In the genomic region with DNA sequence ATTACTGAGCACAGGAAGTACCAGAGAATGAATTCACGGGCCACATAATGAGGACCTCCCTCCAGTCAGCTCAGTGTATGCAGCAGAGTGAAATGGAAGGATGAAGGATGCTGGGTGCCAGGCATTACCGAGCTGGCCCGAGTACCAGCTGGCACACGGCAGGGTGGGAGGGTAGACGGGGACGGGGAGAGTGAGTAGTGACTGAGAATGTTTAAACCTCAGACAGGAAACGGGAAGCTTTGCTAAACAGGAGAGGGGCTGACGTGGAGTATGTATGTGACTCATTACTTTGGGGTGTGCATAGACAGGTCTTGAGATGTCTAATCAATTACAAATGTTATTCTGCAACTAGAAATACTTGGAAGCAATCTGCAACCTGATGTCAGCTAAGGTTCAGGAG, we compare ENCODE assay signal across 11 mouse cellular contexts.
DNase-seq lines count a peak whose midpoint lies in the region; ATAC-seq and TF ChIP-seq lines count a peak whose summit lies in the region.
"Had no signal": no experiment of that assay in that cellular context is flagged by ENCODE, and none has a peak within 500 bp of the region (broad histone marks: within the 10 kb centered on the region; RNA-seq: fewer than 3 reads in every experiment).

No protein-coding gene starts in this region.

- no peak for ATAC-seq in heart, embryonic 13.5 days (ENCODE audit: extremely low read depth, insufficient number of reproducible peaks, low FRiP score, low TSS enrichment)
- ATAC-seq in heart, embryonic 11.5 days (replicated peaks; ENCODE audit: insufficient number of reproducible peaks, low FRiP score, low TSS enrichment), result no peak
- peak; percentile 56; the same call in 1 of the 2 replicates for ATAC-seq in G1E (ENCODE audit: extremely low read depth, insufficient number of reproducible peaks, low FRiP score, poor library complexity, severe bottlenecking)
- no peak; the same call in 1 of the 2 replicates for ATAC-seq in intestine, postnatal 0 days

- peaks cover 28% of the 10 kb centered on the region for H3K4me1 ChIP-seq in heart, embryonic 13.5 days
- peaks cover 8% of the 10 kb centered on the region for H3K4me1 ChIP-seq in heart, embryonic 11.5 days (ENCODE audit: control insufficient read depth, insufficient read depth, low read length)
- H3K4me1 ChIP-seq in G1E (ENCODE audit: insufficient read depth, low read depth, low read length), result peaks cover 70% of the 10 kb centered on the region
- H3K4me1 ChIP-seq in intestine, postnatal 0 days (replicated peaks; ENCODE audit: control insufficient read depth, insufficient read depth, low read length), result no peaks in the 10 kb centered on the region

- H3K4me3 ChIP-seq in heart, embryonic 13.5 days, result no peak overlapping the region
- H3K4me3 ChIP-seq in heart, embryonic 11.5 days (ENCODE audit: low read depth, low read length), result no peak overlapping the region
- peak overlapping the region; percentile 36; the same call in 1 of the 2 replicates for H3K4me3 ChIP-seq in G1E (ENCODE audit: low read depth, low read length)
- no peak overlapping the region for H3K4me3 ChIP-seq in intestine, postnatal 0 days (ENCODE audit: low read depth, low read length)

- 0 out of 2 replicates have a peak overlapping the region, but pooled peaks have one; percentile 2 for H3K27ac ChIP-seq in heart, embryonic 13.5 days (replicated peaks)
- H3K27ac ChIP-seq in heart, embryonic 11.5 days (ENCODE audit: low read depth, low read length), result no peak overlapping the region
- H3K27ac ChIP-seq in intestine, postnatal 0 days (ENCODE audit: low read depth, low read length), result peak overlapping the region; percentile 64; the same call in 1 of the 2 replicates
- H3K27ac ChIP-seq: stomach, postnatal 0 days had no signal

- no peaks in the 10 kb centered on the region for H3K9me3 ChIP-seq in heart, embryonic 13.5 days
- H3K9me3 ChIP-seq in heart, embryonic 11.5 days (replicated peaks; ENCODE audit: control insufficient read depth, low read length), result no peaks in the 10 kb centered on the region
- no peaks in the 10 kb centered on the region for H3K9me3 ChIP-seq in G1E (replicated peaks)
- H3K9me3 ChIP-seq in intestine, postnatal 0 days (ENCODE audit: control insufficient read depth), result no peaks in the 10 kb centered on the region

- H3K4me2 ChIP-seq in heart, embryonic 13.5 days, result no peak overlapping the region
- no peak overlapping the region for H3K4me2 ChIP-seq in heart, embryonic 11.5 days
- H3K4me2 ChIP-seq in intestine, postnatal 0 days (replicated peaks; ENCODE audit: low read depth), result no peak overlapping the region

- no peaks in the 10 kb centered on the region for H3K27me3 ChIP-seq in heart, embryonic 13.5 days (replicated peaks)
- H3K27me3 ChIP-seq in heart, embryonic 11.5 days (ENCODE audit: control insufficient read depth, insufficient read depth, low read length), result no peaks in the 10 kb centered on the region
- H3K27me3 ChIP-seq in G1E (ENCODE audit: insufficient read depth, low read length), result no peaks in the 10 kb centered on the region
- H3K27me3 ChIP-seq in intestine, postnatal 0 days (replicated peaks; ENCODE audit: control insufficient read depth, insufficient read depth, low read length), result no peaks in the 10 kb centered on the region

- WGBS in heart, embryonic 13.5 days, result 47% methylated on average over 8 of the region's 8 CpGs
- 39% methylated on average over 8 of the region's 8 CpGs for WGBS in heart, embryonic 11.5 days (ENCODE audit: insufficient replicate concordance)
- 60% methylated on average over 8 of the region's 8 CpGs for WGBS in intestine, postnatal 0 days

- DNase-seq in 416B (ENCODE audit: low read depth), result peak; percentile 56
- DNase-seq in G1E (ENCODE audit: low spot score), result no peak
- no peak for DNase-seq in urinary bladder, postnatal 25 days (ENCODE audit: low spot score)
- no peak for DNase-seq in urinary bladder, postnatal 10 days (ENCODE audit: low spot score)
- no peak for DNase-seq in lung, postnatal 25 days (ENCODE audit: low spot score)
- DNase-seq: heart, adult 18-20 months; kidney, postnatal 25 days had no signal

- no peak for TF ChIP-seq CTCF in G1E (IDR thresholded peaks at IDR 0.05; ENCODE audit: low read depth, low read length)
- TF ChIP-seq CTCF in intestine, postnatal 0 days (IDR thresholded peaks at IDR 0.05; ENCODE audit: low read depth), result no peak

- H3K36me3 ChIP-seq in heart, embryonic 13.5 days, result no peaks in the 10 kb centered on the region
- no peaks in the 10 kb centered on the region for H3K36me3 ChIP-seq in heart, embryonic 11.5 days (ENCODE audit: control insufficient read depth, insufficient read depth, low read length)
- H3K36me3 ChIP-seq in G1E (replicated peaks), result peaks cover 58% of the 10 kb centered on the region
- H3K36me3 ChIP-seq in intestine, postnatal 0 days (ENCODE audit: control insufficient read depth, insufficient read depth), result no peaks in the 10 kb centered on the region

- no peak overlapping the region for H3K9ac ChIP-seq in heart, embryonic 13.5 days
- no peak overlapping the region for H3K9ac ChIP-seq in heart, embryonic 11.5 days (ENCODE audit: low read depth, low read length)
- no peak overlapping the region for H3K9ac ChIP-seq in intestine, postnatal 0 days (ENCODE audit: low read depth, low read length)
